Mouse (Mus musculus): ENCODE results near the gene Fbxo48. TPM values are rescaled to one million over a fixed set of nuclear protein-coding genes. Genes with fewer than 3 reads are reported as not detected.

The Fbxo48 gene
- total RNA-seq, 1 experiment: 2.9 TPM

DNA sequence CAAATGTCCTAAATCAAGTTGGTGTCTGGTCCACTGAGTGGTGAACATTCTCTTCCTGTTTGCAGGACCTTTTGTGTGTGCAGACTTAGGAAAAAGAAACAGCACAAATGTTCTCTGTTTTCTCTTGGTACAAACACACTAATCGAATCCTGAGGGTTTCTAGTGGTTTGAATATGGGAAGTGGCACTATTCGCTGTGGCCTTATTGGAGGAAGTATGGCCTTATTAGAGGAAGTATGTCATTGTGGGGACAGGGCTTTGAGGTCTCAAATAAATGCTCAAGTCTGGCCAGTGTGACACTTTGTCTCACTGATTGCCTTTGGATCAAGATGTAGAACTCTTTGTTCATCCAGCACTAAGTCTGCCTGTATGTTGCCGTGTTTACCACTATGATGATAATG lies 19.0 kb upstream of the Fbxo48 start:
- no peak overlapping the region for H3K27ac ChIP-seq (ENCODE audit: insufficient read depth, low read depth, low read length, poor library complexity, severe bottlenecking)
- no peak overlapping the region for H3K4me3 ChIP-seq (ENCODE audit: insufficient read depth in 1 of 2, low read depth in 1 of 2, low read length in 2 of 2, poor library complexity in 1 of 2, severe bottlenecking in 1 of 2)
- TF ChIP-seq MAFK (IDR thresholded peaks at IDR 0.05; ENCODE audit: insufficient read depth, low read depth, low read length) (no peak), CHD2 (IDR thresholded peaks at IDR 0.05; ENCODE audit: low read depth, low read length) (no peak), ZC3H11A (IDR thresholded peaks at IDR 0.05; ENCODE audit: borderline replicate concordance, low read depth, low read length) (no peak), ZNF384 (IDR thresholded peaks at IDR 0.05; ENCODE audit: low read depth, low read length) (no peak)
- in situ Hi-C loops (cut with MboI; ENCODE audit: low sequenced_read_pairs in 2 of 2, unreplicated experiment in 2 of 2): no loop called here
- H3K9ac ChIP-seq (ENCODE audit: insufficient read depth, low read depth, low read length, poor library complexity, severe bottlenecking): no peak overlapping the region
- DNase-seq (ENCODE audit: low read depth, low spot score): no peak
- no peaks in the 10 kb centered on the region for H3K4me1 ChIP-seq (ENCODE audit: control insufficient read depth in 2 of 2, insufficient read depth in 2 of 2, low read length in 2 of 2, poor library complexity in 1 of 2)
- 0 out of 2 replicates have a peak, but pooled peaks cover 2% of the 10 kb centered on the region for H3K9me3 ChIP-seq (ENCODE audit: control insufficient read depth, insufficient read depth, low read depth, low read length)
- no peaks in the 10 kb centered on the region for H3K36me3 ChIP-seq (ENCODE audit: control insufficient read depth, insufficient read depth, low read length, poor library complexity, severe bottlenecking)

DNA sequence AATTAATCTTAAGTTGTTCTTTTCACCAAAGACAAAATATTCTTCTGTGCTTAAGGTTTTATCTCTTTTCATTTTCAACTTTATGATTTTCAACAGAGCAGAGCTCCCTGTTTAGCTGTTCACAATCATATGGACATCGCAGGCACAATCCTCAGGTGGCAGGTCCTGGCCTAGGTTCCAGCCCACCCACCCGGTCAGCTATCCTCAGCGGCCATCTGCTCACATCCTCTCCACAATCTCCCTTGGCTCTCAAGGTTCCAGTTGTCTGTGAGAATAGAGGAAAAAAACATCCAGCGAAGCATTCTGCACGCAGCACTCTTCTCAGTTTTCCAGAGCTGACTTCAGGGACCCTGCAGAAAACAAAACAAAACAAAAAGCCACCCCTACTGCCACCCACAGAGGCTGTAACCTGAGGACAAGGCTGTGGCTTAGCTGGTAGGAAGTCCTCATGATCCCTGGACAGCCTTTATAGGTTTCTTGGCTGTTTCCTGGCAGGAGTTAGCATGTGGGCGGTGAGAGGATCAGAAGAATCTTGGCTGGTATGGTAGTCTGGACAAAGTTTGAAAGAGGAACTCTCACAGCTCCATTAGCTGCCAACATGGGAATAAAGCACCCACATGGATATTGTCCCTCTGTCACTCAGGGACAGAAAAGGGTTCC lies 15.5 kb upstream of the Fbxo48 start:
- Histone ChIP-seq H3K4me1 (ENCODE audit: control insufficient read depth in 2 of 2, insufficient read depth in 2 of 2, low read length in 2 of 2, poor library complexity in 1 of 2) (no peaks in the 10 kb centered on the region), H3K36me3 (ENCODE audit: control insufficient read depth, insufficient read depth, low read length, poor library complexity, severe bottlenecking) (no peaks in the 10 kb centered on the region), H3K9ac (ENCODE audit: insufficient read depth, low read depth, low read length, poor library complexity, severe bottlenecking) (no peak overlapping the region), H3K4me3 (ENCODE audit: insufficient read depth in 1 of 2, low read depth in 1 of 2, low read length in 2 of 2, poor library complexity in 1 of 2, severe bottlenecking in 1 of 2) (no peak overlapping the region), H3K9me3 (ENCODE audit: control insufficient read depth, insufficient read depth, low read depth, low read length) (no peaks in the 10 kb centered on the region), H3K27ac (ENCODE audit: insufficient read depth, low read depth, low read length, poor library complexity, severe bottlenecking) (no peak overlapping the region)
- in situ Hi-C loops (cut with MboI; ENCODE audit: low sequenced_read_pairs in 2 of 2, unreplicated experiment in 2 of 2): no loop called here
- DNase-seq (ENCODE audit: low read depth, low spot score): no peak
- TF ChIP-seq ZC3H11A (IDR thresholded peaks at IDR 0.05; ENCODE audit: borderline replicate concordance, low read depth, low read length): no peak
- no peak for TF ChIP-seq CHD2 (IDR thresholded peaks at IDR 0.05; ENCODE audit: low read depth, low read length)
- no peak for TF ChIP-seq HCFC1 (IDR thresholded peaks at IDR 0.05; ENCODE audit: borderline replicate concordance, insufficient read depth, low read length)
- no peak for TF ChIP-seq MAFK (IDR thresholded peaks at IDR 0.05; ENCODE audit: insufficient read depth, low read depth, low read length)
- TF ChIP-seq ZNF384 (IDR thresholded peaks at IDR 0.05; ENCODE audit: low read depth, low read length): no peak

DNA sequence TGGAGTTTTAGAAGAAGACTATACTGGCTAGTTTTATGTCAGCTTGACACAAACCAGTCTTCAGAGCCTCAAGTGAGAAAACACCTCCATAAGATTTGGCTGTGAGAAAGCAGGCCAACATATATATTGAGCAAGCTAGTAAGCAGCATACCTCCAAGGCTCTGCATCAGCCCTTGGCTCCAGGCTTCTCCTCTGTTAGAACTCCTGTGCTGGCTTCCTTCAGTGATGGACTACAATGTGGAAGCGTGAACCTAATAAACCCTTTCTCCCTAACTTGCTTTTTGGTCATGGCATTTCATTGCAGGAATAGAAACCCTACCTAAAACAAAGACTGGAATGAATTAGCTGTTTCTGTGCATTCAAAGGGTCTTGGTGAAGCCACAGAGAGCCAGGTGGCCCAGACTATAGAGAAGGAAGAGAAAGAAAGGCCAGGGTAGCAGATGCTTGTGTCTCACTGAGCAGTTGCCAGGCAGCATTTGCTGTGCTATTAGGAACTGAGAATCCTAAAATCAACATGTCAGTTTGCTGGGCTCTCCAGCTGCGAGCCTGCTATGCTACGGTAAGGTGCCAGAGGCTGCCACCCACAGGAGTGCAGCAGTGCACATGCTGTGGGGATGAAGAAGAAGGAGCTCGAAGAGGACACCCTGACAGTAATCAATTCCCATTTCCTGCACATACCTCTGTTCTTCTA lies 9.9 kb upstream of the Fbxo48 start:
- H3K36me3 ChIP-seq (ENCODE audit: control insufficient read depth, insufficient read depth, low read length, poor library complexity, severe bottlenecking): no peaks in the 10 kb centered on the region
- no peak overlapping the region for H3K4me3 ChIP-seq (ENCODE audit: insufficient read depth in 1 of 2, low read depth in 1 of 2, low read length in 2 of 2, poor library complexity in 1 of 2, severe bottlenecking in 1 of 2)
- H3K9me3 ChIP-seq (ENCODE audit: control insufficient read depth, insufficient read depth, low read depth, low read length): no peaks in the 10 kb centered on the region
- in situ Hi-C loops (cut with MboI; ENCODE audit: low sequenced_read_pairs in 2 of 2, unreplicated experiment in 2 of 2): loop anchor here in 1 of 2 experiments (10.0 kb wide), 1 partner anchor 416 kb away; no protein-coding TSS in a partner anchor
- DNase-seq (ENCODE audit: low read depth, low spot score): no peak
- no peak overlapping the region for H3K27ac ChIP-seq (ENCODE audit: insufficient read depth, low read depth, low read length, poor library complexity, severe bottlenecking)
- H3K9ac ChIP-seq (ENCODE audit: insufficient read depth, low read depth, low read length, poor library complexity, severe bottlenecking): no peak overlapping the region
- H3K4me1 ChIP-seq (ENCODE audit: control insufficient read depth in 2 of 2, insufficient read depth in 2 of 2, low read length in 2 of 2, poor library complexity in 1 of 2): no peaks in the 10 kb centered on the region
- TF ChIP-seq CHD2 (IDR thresholded peaks at IDR 0.05; ENCODE audit: low read depth, low read length) (no peak), HCFC1 (IDR thresholded peaks at IDR 0.05; ENCODE audit: borderline replicate concordance, insufficient read depth, low read length) (no peak), ZC3H11A (IDR thresholded peaks at IDR 0.05; ENCODE audit: borderline replicate concordance, low read depth, low read length) (no peak), MAFK (IDR thresholded peaks at IDR 0.05; ENCODE audit: insufficient read depth, low read depth, low read length) (no peak), ZNF384 (IDR thresholded peaks at IDR 0.05; ENCODE audit: low read depth, low read length) (no peak)

DNA sequence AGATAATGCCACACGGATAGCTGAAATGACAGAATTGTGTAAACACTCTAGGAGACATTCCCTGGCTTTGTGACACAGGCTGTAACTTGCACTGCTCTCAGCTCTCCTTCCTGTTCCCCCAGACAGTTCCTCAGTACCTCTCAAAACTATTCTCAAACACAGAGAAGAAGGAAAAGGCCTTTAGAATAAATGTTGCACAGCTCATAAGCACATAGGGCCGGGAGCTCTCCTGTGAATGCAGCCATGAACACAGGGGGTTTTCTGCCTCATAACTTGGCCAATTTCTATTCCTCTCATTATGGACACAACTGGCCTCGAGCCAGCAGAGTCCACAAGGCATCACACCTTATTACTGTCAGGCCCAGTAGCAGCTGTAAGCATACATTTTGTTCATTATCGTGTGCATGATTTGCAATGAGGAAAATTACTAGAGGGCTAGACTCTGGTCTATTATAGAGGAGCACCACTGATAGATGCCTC lies 9.2 kb upstream of the Fbxo48 start:
- in situ Hi-C loops (cut with MboI; ENCODE audit: low sequenced_read_pairs in 2 of 2, unreplicated experiment in 2 of 2): loop anchor here in 1 of 2 experiments (10.0 kb wide), 1 partner anchor 417 kb away; no protein-coding TSS in a partner anchor
- no peak for DNase-seq (ENCODE audit: low read depth, low spot score)
- no peaks in the 10 kb centered on the region for H3K4me1 ChIP-seq (ENCODE audit: control insufficient read depth in 2 of 2, insufficient read depth in 2 of 2, low read length in 2 of 2, poor library complexity in 1 of 2)
- H3K27ac ChIP-seq (ENCODE audit: insufficient read depth, low read depth, low read length, poor library complexity, severe bottlenecking): no peak overlapping the region
- no peak overlapping the region for H3K9ac ChIP-seq (ENCODE audit: insufficient read depth, low read depth, low read length, poor library complexity, severe bottlenecking)
- TF ChIP-seq CHD2 (IDR thresholded peaks at IDR 0.05; ENCODE audit: low read depth, low read length) (no peak), MAFK (IDR thresholded peaks at IDR 0.05; ENCODE audit: insufficient read depth, low read depth, low read length) (no peak), HCFC1 (IDR thresholded peaks at IDR 0.05; ENCODE audit: borderline replicate concordance, insufficient read depth, low read length) (no peak), ZC3H11A (IDR thresholded peaks at IDR 0.05; ENCODE audit: borderline replicate concordance, low read depth, low read length) (no peak), ZNF384 (IDR thresholded peaks at IDR 0.05; ENCODE audit: low read depth, low read length) (no peak)
- H3K36me3 ChIP-seq (ENCODE audit: control insufficient read depth, insufficient read depth, low read length, poor library complexity, severe bottlenecking): no peaks in the 10 kb centered on the region
- no peak overlapping the region for H3K4me3 ChIP-seq (ENCODE audit: insufficient read depth in 1 of 2, low read depth in 1 of 2, low read length in 2 of 2, poor library complexity in 1 of 2, severe bottlenecking in 1 of 2)
- H3K9me3 ChIP-seq (ENCODE audit: control insufficient read depth, insufficient read depth, low read depth, low read length): no peaks in the 10 kb centered on the region
